Mouse (Mus musculus) hindbrain, embryonic 15.5 days (tissue): ENCODE data around the gene Tspan3. TPM values are rescaled to one million over a fixed set of nuclear protein-coding genes. Genes with fewer than 3 reads are reported as not detected.

ENCODE experiments used
- ATAC-seq: fragments of 200-750 bp; cut with Nextera tagmentation; 2 replicates; pipeline ENCODE4 v1.8.0; 2017; ENCODE audit warnings: low read depth, moderate number of reproducible peaks, moderate TSS enrichment; ENCODE audit not compliant: low FRiP score
- H3K27ac ChIP-seq: fragments of 300-500 bp; sonication (generic); replicated peaks from 2 replicates; pipeline ENCODE4 v1.5.1; 2015; ENCODE audit warnings: mild to moderate bottlenecking, inconsistent platforms
- H3K27me3 ChIP-seq: fragments of 300-500 bp; sonication (generic); 2 replicates; pipeline ENCODE4 v1.6.1; 2015; ENCODE audit warnings: control low read depth, inconsistent platforms
- H3K36me3 ChIP-seq: fragments of 300-500 bp; sonication (generic); 2 replicates; pipeline ENCODE4 v1.6.1; 2015; ENCODE audit warnings: control low read depth, inconsistent platforms
- H3K4me1 ChIP-seq: fragments of 300-500 bp; sonication (generic); replicated peaks from 2 replicates; pipeline ENCODE4 v1.6.1; 2015; ENCODE audit warnings: control low read depth, inconsistent platforms
- H3K4me2 ChIP-seq: fragments of 300-500 bp; sonication (generic); 2 replicates; pipeline ENCODE4 v1.6.1; 2015; ENCODE audit warnings: moderate library complexity, mild to moderate bottlenecking, inconsistent platforms
- H3K4me3 ChIP-seq: fragments of 300-500 bp; sonication (generic); 2 replicates; pipeline ENCODE4 v1.5.1; 2015; ENCODE audit warnings: mild to moderate bottlenecking, inconsistent platforms
- H3K9ac ChIP-seq: fragments of 300-500 bp; sonication (generic); 2 replicates; pipeline ENCODE4 v1.6.1; 2015; ENCODE audit warnings: inconsistent platforms
- H3K9me3 ChIP-seq: fragments of 300-500 bp; sonication (generic); 2 replicates; pipeline ENCODE4 v1.6.1; 2016; ENCODE audit warnings: control low read depth, inconsistent platforms
- WGBS: fragments of 180-500 bp; shearing (Covaris S2); methylation state at CpG from one replicate; pipeline ENCODE4 v1.1.7; 2015; 5-methylcytosine and 5-hydroxymethylcytosine counted together
- polyA plus RNA-seq: library from polyadenylated mRNA; unstranded; fragments of >200 nt; fragmentation: Nextera tagmentation; extraction: Ambion mirVana; gene quantifications from 2 replicates; pipeline ENCODE4 v1.2.1, GENCODE M21; 2015

Gene Tspan3
- polyA plus RNA-seq, result 598 and 606 TPM in 2 replicates

GRCm38 (mm10) chr9:56165377-56165776 lies at the start of gene Tspan3:
Tspan3 (minus strand) TSS chr9:56165477.
- 95% methylated on average over 6 of the region's 6 CpGs for WGBS
- Histone ChIP-seq H3K4me2 (no peak within 1 kb of the TSS), H3K36me3 (no peaks in the 10 kb centered on the region), H3K4me1 (peaks cover 18% of the 10 kb centered on the region; the same call in 1 of the 2 replicates), H3K27ac (no peak within 1 kb of the TSS), H3K9ac (no peak within 1 kb of the TSS), H3K27me3 (no peaks in the 10 kb centered on the region), H3K9me3 (0 out of 2 replicates have a peak, but pooled peaks cover 2% of the 10 kb centered on the region), H3K4me3 (no peak within 1 kb of the TSS)
- no peak for ATAC-seq

DNA sequence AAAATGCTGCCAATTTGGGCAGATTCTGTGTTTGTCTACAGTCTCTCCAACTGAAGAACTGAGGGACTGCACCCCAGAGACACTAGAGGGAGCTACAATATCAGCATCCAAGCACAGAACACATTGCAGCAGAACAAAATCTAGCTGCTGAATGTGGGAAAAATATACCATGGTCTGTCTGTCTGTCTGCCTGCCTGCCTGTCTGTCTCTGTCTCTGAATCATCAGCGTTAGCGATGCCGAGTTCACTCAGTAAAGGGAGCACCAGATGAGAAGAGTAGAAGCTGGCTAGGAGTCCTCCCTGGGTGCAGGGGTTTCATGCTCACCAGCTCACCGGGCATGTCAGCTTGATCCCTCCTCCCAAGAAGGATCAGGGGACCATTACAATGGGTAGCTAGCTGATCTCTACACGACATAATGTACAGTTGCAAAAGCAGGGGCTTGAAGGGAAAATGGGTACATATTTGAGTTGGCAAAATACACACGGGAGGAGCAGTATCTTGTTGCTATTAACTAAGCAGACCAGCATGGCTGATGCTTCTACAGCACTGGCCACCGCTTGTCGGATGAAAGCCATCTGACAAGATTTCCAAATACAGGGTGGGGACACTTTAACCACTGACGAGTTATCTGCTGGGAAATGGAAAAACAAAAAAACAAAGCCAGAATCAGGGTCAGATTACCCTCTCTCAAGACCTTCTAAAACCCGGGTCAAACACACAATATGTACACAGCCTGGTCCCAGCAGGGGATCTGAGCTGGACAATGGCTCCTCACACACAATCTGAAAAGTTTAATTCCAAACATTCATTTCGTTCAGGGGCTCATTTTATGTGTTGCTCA lies 48.4 kb upstream of the Tspan3 start:
- ATAC-seq, result peak; percentile 79; the same call in 1 of the 2 replicates
- Histone ChIP-seq H3K27me3 (no peaks in the 10 kb centered on the region), H3K36me3 (no peaks in the 10 kb centered on the region), H3K9ac (peak overlapping the region; percentile 34; the same call in 1 of the 2 replicates), H3K27ac (peak overlapping the region; percentile 32; the same call in 1 of the 2 replicates), H3K4me1 (peaks cover 13% of the 10 kb centered on the region), H3K4me3 (peak overlapping the region; percentile 27), H3K4me2 (peak overlapping the region; percentile 55), H3K9me3 (no peaks in the 10 kb centered on the region)
- WGBS, result 4% methylated on average over 11 of the region's 11 CpGs

GRCm38 (mm10) chr9:56208817-56209216 lies 43.5 kb upstream of the Tspan3 start:
- no peak overlapping the region for H3K4me3 ChIP-seq
- no peaks in the 10 kb centered on the region for H3K27me3 ChIP-seq
- H3K36me3 ChIP-seq, result no peaks in the 10 kb centered on the region
- WGBS, result 85% methylated on average over 8 of the region's 8 CpGs
- no peak overlapping the region for H3K4me2 ChIP-seq
- no peak for ATAC-seq
- no peak overlapping the region for H3K9ac ChIP-seq
- no peaks in the 10 kb centered on the region for H3K9me3 ChIP-seq
- H3K4me1 ChIP-seq, result peaks cover 4% of the 10 kb centered on the region
- H3K27ac ChIP-seq, result no peak overlapping the region

GRCm38 (mm10) chr9:56207516-56207915 lies 42.2 kb upstream of the Tspan3 start:
- H3K4me1 ChIP-seq, result no peaks in the 10 kb centered on the region
- no peak for ATAC-seq
- no peaks in the 10 kb centered on the region for H3K27me3 ChIP-seq
- no peaks in the 10 kb centered on the region for H3K9me3 ChIP-seq
- no peak overlapping the region for H3K9ac ChIP-seq
- no peak overlapping the region for H3K27ac ChIP-seq
- 86% methylated on average over 5 of the region's 5 CpGs for WGBS
- no peak overlapping the region for H3K4me2 ChIP-seq
- H3K36me3 ChIP-seq, result no peaks in the 10 kb centered on the region
- no peak overlapping the region for H3K4me3 ChIP-seq

DNA sequence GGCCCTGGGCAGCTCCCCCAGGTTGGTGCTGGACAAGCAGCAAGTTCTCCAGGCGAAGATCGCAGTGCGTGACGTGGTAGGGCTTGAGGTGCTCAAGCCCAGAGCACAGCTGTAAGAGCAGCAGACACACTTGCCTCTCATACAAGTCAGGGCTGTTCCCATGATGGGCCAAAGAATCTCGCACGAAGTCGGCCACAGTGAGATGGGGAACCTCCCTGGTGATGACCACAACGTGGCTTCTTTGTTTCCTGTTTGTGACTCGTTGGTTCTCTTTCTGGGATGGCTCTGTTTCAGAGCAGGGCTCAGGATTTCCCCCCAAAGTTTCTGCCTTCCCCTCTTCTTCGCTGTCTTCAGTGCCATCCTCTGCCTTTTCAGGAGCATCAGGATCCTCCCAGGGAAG lies 41.8 kb upstream of the Tspan3 start:
- Histone ChIP-seq H3K9me3 (no peaks in the 10 kb centered on the region), H3K4me3 (no peak overlapping the region), H3K27ac (no peak overlapping the region), H3K4me1 (no peaks in the 10 kb centered on the region), H3K4me2 (no peak overlapping the region), H3K9ac (no peak overlapping the region), H3K27me3 (no peaks in the 10 kb centered on the region), H3K36me3 (no peaks in the 10 kb centered on the region)
- no peak for ATAC-seq
- 93% methylated on average over 10 of the region's 10 CpGs for WGBS

- H3K36me3 ChIP-seq, result no peaks in the 10 kb centered on the region
- H3K4me2 ChIP-seq, result no peak overlapping the region
- H3K4me1 ChIP-seq, result peaks cover 3% of the 10 kb centered on the region; the same call in 1 of the 2 replicates
- no peak overlapping the region for H3K27ac ChIP-seq
- no peak overlapping the region for H3K9ac ChIP-seq
- no peaks in the 10 kb centered on the region for H3K27me3 ChIP-seq
- no peak overlapping the region for H3K4me3 ChIP-seq
- H3K9me3 ChIP-seq, result no peaks in the 10 kb centered on the region
- ATAC-seq, result no peak
- WGBS, result 89% methylated on average over 11 of the region's 11 CpGs
These were observed 40.1 kb upstream of the Tspan3 start for GRCm38 (mm10) chr9:56205336-56205735.

GRCm38 (mm10) chr9:56204316-56204715 lies 39.0 kb upstream of the Tspan3 start:
- Histone ChIP-seq H3K36me3 (no peaks in the 10 kb centered on the region), H3K9me3 (no peaks in the 10 kb centered on the region), H3K4me3 (no peak overlapping the region), H3K9ac (no peak overlapping the region), H3K27ac (no peak overlapping the region), H3K4me1 (peaks cover 4% of the 10 kb centered on the region; the same call in 1 of the 2 replicates), H3K27me3 (no peaks in the 10 kb centered on the region; the same call in 1 of the 2 replicates), H3K4me2 (no peak overlapping the region)
- no peak for ATAC-seq
- WGBS, result 94% methylated on average over 4 of the region's 4 CpGs

DNA sequence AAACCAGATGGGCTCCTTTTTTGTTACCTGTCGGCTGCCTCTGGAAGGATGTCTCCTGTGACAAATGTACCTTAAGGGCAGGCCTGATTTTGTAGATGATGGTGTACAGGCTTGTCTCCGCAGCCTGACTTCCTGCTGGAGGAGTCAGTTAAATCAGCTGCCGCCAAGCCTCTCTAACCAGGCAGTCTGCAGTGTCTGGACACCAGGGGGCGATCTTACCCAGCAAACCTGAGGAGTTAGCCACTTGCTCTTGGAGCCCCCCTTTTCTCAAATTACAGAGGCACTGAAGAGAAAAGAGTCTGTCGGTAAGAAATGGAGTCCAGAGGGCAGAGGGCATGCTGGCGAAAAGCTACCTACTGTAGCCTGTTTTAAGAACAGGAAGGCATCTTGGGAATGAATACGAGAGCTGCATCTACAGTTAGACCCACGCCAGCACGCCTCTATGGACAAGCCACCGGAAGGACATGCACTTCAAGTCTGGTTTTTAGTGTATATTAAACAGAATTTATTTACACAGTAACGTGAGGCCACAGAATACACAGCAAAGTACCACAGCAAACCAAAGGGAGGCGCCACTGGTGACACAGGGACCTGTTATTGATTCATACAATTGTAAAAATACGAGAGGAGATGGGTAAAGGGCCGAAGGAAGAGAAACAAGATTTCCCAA lies 35.5 kb upstream of the Tspan3 start:
- Histone ChIP-seq H3K4me1 (peaks cover 4% of the 10 kb centered on the region; the same call in 1 of the 2 replicates), H3K9me3 (no peaks in the 10 kb centered on the region), H3K27ac (no peak overlapping the region), H3K27me3 (no peaks in the 10 kb centered on the region; the same call in 1 of the 2 replicates), H3K4me2 (no peak overlapping the region), H3K9ac (no peak overlapping the region), H3K4me3 (no peak overlapping the region), H3K36me3 (no peaks in the 10 kb centered on the region)
- ATAC-seq, result peak; percentile 77; the same call in 1 of the 2 replicates
- 44% methylated on average over 14 of the region's 14 CpGs for WGBS

GRCm38 (mm10) chr9:56200200-56200599 lies 34.9 kb upstream of the Tspan3 start:
- WGBS, result 64% methylated on average over 2 of the region's 2 CpGs
- Histone ChIP-seq H3K4me1 (peaks cover 4% of the 10 kb centered on the region; the same call in 1 of the 2 replicates), H3K36me3 (no peaks in the 10 kb centered on the region), H3K9me3 (no peaks in the 10 kb centered on the region), H3K4me2 (no peak overlapping the region), H3K9ac (no peak overlapping the region), H3K27me3 (no peaks in the 10 kb centered on the region; the same call in 1 of the 2 replicates), H3K27ac (no peak overlapping the region), H3K4me3 (no peak overlapping the region)
- ATAC-seq, result no peak

- Histone ChIP-seq H3K4me2 (no peak overlapping the region), H3K4me3 (no peak overlapping the region), H3K9me3 (no peaks in the 10 kb centered on the region), H3K27ac (no peak overlapping the region), H3K4me1 (peaks cover 10% of the 10 kb centered on the region), H3K9ac (no peak overlapping the region), H3K36me3 (no peaks in the 10 kb centered on the region), H3K27me3 (no peaks in the 10 kb centered on the region; the same call in 1 of the 2 replicates)
- WGBS, result 86% methylated on average over 4 of the region's 4 CpGs
- ATAC-seq, result no peak
These were observed 31.6 kb upstream of the Tspan3 start for GRCm38 (mm10) chr9:56196921-56197320.

- Histone ChIP-seq H3K9ac (no peak overlapping the region), H3K27ac (no peak overlapping the region), H3K4me1 (peaks cover 14% of the 10 kb centered on the region), H3K9me3 (no peaks in the 10 kb centered on the region), H3K4me3 (no peak overlapping the region), H3K36me3 (no peaks in the 10 kb centered on the region), H3K4me2 (no peak overlapping the region), H3K27me3 (no peaks in the 10 kb centered on the region; the same call in 1 of the 2 replicates)
- no peak for ATAC-seq
- 50% methylated on average over 3 of the region's 3 CpGs for WGBS
These were observed 29.9 kb upstream of the Tspan3 start for GRCm38 (mm10) chr9:56195193-56195592.
